Mouse (Mus musculus): ENCODE measurements around the gene Umad1. TPM values are rescaled to one million over a fixed set of nuclear protein-coding genes. Genes with fewer than 3 reads are reported as not detected.

Gene Umad1
- polyA plus RNA-seq, 1 experiment from 2014 or later = 15.0 TPM

DNA sequence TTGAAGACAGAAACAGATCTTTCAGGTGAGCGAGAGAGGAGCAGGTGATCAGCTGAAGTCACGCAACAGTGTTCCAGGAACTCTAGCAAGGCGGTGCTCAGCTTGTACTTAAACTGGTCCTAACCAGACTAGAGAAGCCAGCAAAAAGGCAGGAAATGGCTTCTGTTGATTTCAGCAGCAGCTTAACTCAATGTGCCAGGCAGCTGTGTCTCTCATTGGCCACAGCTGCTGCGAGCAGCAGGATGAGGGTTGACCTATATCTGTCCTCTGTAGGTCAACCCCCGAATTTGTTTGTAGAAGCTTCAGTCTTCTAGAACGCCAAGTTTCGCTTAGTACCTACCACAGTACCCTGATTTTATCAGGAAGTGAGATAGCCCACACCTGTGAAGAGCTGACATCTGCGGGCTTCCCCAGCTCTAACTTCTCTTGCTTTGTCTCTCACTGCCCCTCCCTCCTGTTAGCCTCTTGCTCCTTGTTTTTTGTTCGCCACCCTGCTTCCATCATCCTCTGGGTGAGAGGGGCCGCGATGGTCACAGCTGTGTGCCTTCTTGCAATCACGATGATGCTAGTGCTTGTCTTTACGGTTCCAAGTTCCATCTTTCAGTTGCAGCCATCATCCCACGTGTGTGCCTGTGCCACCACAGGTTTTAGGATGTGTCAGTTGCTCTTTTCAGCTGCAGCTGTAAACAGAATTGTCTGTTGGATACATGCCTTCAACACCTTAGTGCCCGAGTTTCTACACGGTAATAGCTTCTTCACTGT lies 226.5 kb downstream of the Umad1 start:
- Histone ChIP-seq H3K4me2 (no peak overlapping the region), H3K9ac (no peak overlapping the region), H3K27ac (no peak overlapping the region), H3K4me3 (no peak overlapping the region), H3K36me3 (no peaks in the 10 kb centered on the region), H3K4me1 (no peaks in the 10 kb centered on the region), H3K27me3 (no peaks in the 10 kb centered on the region), H3K9me3 (no peaks in the 10 kb centered on the region)
- WGBS = 87% methylated on average over 16 of the region's 16 CpGs
- no peak for ATAC-seq (ENCODE audit: insufficient number of reproducible peaks, insufficient read depth, low FRiP score, low TSS enrichment, low read depth)

DNA sequence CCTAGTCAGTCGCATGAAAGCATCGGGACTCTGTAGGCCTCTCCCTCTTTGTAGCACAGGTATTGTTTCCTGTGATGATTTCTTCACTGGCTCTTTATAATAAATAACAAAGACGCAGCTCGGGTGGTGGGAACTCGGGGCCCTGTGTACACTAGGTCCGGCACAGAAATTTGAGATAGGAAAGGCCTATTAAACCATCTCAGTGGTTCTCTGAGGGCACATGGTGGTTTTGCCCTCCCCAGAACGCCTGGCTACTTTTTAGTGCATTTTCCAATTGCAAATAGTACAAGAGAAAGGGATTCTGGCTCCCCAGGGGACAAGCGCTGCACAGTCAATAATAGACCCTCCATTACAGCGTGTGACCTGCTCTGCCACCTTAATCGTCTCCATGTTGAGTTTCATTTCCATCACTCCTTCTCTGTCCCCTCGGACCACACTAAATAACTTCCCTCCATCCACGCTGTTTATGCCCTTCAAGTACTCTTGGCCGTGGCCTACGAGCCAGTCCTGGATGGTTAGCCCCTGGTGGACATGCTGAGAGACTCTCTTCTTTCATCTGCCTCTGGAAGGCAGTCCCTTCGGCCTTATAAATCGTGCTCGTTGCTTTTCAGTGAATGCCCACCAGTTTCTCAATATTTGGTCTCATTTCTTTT lies 227.4 kb downstream of the Umad1 start:
- H3K36me3 ChIP-seq = no peaks in the 10 kb centered on the region
- H3K4me1 ChIP-seq = no peaks in the 10 kb centered on the region
- H3K9me3 ChIP-seq = no peaks in the 10 kb centered on the region
- H3K4me3 ChIP-seq = no peak overlapping the region
- no peak overlapping the region for H3K4me2 ChIP-seq
- ATAC-seq (ENCODE audit: insufficient number of reproducible peaks, insufficient read depth, low FRiP score, low TSS enrichment, low read depth) = no peak
- WGBS = 84% methylated on average over 17 of the region's 17 CpGs
- H3K9ac ChIP-seq = no peak overlapping the region
- H3K27ac ChIP-seq = no peak overlapping the region
- no peaks in the 10 kb centered on the region for H3K27me3 ChIP-seq

- Histone ChIP-seq H3K27me3 (no peaks in the 10 kb centered on the region), H3K27ac (no peak overlapping the region), H3K4me2 (no peak overlapping the region), H3K9ac (no peak overlapping the region), H3K4me1 (no peaks in the 10 kb centered on the region), H3K36me3 (no peaks in the 10 kb centered on the region), H3K4me3 (no peak overlapping the region), H3K9me3 (no peaks in the 10 kb centered on the region)
- WGBS = 71% methylated on average over 20 of the region's 20 CpGs
- ATAC-seq (ENCODE audit: insufficient number of reproducible peaks, insufficient read depth, low FRiP score, low TSS enrichment, low read depth) = no peak
These were observed 228.2 kb downstream of the Umad1 start for GRCm38 (mm10) chr6:8487044-8487853.

DNA sequence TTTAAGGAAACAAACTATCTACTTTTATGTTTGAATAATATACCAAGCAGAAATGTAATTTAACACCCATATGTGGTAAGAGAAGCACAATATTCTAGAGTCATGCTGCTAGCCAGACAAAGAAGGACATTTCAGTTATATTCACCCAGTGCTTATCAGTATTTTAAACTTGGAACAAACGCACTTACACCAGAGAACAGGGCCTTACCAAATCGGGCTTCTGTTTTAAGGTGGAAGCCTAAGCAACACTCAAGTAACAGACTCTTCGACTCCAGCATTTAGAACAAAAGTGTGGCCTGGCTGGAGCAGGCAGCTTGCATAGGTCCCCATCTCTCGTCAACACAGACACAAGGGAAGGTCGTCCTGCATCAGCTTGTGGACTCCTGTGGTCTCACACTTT lies 229.2 kb downstream of the Umad1 start:
- H3K4me3 ChIP-seq = no peak overlapping the region
- no peaks in the 10 kb centered on the region for H3K4me1 ChIP-seq
- no peak for ATAC-seq (ENCODE audit: insufficient number of reproducible peaks, insufficient read depth, low FRiP score, low TSS enrichment, low read depth)
- H3K36me3 ChIP-seq = no peaks in the 10 kb centered on the region
- H3K27me3 ChIP-seq = no peaks in the 10 kb centered on the region
- no peak overlapping the region for H3K9ac ChIP-seq
- no peak overlapping the region for H3K4me2 ChIP-seq
- no peak overlapping the region for H3K27ac ChIP-seq
- no peaks in the 10 kb centered on the region for H3K9me3 ChIP-seq
- 70% methylated on average over 5 of the region's 5 CpGs for WGBS

DNA sequence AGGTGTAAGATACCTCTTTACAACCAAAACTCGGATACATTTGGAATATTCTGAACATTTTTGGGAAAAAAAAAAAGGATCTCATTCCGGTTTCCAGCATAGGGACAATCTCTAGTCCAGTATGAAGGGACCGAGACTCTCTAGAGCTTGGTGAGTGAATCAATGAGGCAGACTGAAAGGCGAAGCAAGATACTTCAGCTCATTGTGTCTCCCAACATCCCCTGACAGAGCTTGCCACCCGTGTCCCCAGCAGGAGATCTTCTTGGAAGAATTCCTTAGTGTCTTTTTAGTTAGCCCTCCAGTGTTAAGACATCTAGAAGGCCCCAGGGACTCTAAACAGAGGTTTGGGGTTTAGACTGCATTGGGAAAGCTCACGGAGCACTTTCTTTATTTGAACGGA lies 230.2 kb downstream of the Umad1 start:
- Histone ChIP-seq H3K9me3 (no peaks in the 10 kb centered on the region), H3K27ac (no peak overlapping the region), H3K36me3 (no peaks in the 10 kb centered on the region), H3K4me1 (no peaks in the 10 kb centered on the region), H3K9ac (no peak overlapping the region), H3K4me3 (no peak overlapping the region), H3K27me3 (no peaks in the 10 kb centered on the region), H3K4me2 (no peak overlapping the region)
- ATAC-seq (ENCODE audit: insufficient number of reproducible peaks, insufficient read depth, low FRiP score, low TSS enrichment, low read depth) = no peak
- WGBS = 70% methylated on average over 7 of the region's 7 CpGs

- H3K27ac ChIP-seq = no peak overlapping the region
- no peaks in the 10 kb centered on the region for H3K4me1 ChIP-seq
- H3K4me3 ChIP-seq = no peak overlapping the region
- H3K9ac ChIP-seq = no peak overlapping the region
- ATAC-seq (ENCODE audit: insufficient number of reproducible peaks, insufficient read depth, low FRiP score, low TSS enrichment, low read depth) = no peak
- H3K27me3 ChIP-seq = no peaks in the 10 kb centered on the region
- H3K36me3 ChIP-seq = no peaks in the 10 kb centered on the region
- 80% methylated on average over 1 of the region's 1 CpGs for WGBS
- no peaks in the 10 kb centered on the region for H3K9me3 ChIP-seq
- no peak overlapping the region for H3K4me2 ChIP-seq
These were observed 231.0 kb downstream of the Umad1 start for GRCm38 (mm10) chr6:8489938-8490585.

DNA sequence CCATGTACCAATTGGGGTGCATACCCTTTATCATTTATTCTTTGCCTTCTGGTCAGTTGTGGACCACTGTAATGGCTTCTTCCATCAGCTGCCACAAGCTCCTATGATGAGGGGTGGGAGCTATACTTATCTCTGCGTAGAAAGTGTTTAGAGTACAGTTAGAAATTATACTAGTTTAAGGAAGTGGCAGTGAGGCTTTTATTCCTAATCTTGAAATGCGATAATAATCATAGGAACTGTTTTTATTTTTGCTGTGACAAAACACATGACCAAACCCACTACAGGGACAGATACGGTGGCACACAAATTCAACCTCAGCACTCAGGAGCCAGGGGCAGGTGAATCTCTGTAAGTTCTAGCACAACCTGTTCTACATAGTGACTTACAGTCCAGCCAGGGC lies 233.2 kb downstream of the Umad1 start:
- ATAC-seq (ENCODE audit: insufficient number of reproducible peaks, insufficient read depth, low FRiP score, low TSS enrichment, low read depth) = no peak
- H3K9me3 ChIP-seq = no peaks in the 10 kb centered on the region
- WGBS = 93% methylated on average over 3 of the region's 3 CpGs
- H3K4me1 ChIP-seq = no peaks in the 10 kb centered on the region
- H3K27me3 ChIP-seq = no peaks in the 10 kb centered on the region
- no peaks in the 10 kb centered on the region for H3K36me3 ChIP-seq
- no peak overlapping the region for H3K4me3 ChIP-seq
- no peak overlapping the region for H3K9ac ChIP-seq
- no peak overlapping the region for H3K4me2 ChIP-seq
- H3K27ac ChIP-seq = no peak overlapping the region

GRCm38 (mm10) chr6:8495109-8495826 lies 236.2 kb downstream of the Umad1 start:
- Histone ChIP-seq H3K4me1 (0 out of 2 replicates have a peak, but pooled peaks cover 3% of the 10 kb centered on the region), H3K36me3 (no peaks in the 10 kb centered on the region), H3K27me3 (no peaks in the 10 kb centered on the region), H3K9me3 (no peaks in the 10 kb centered on the region), H3K4me3 (no peak overlapping the region), H3K9ac (no peak overlapping the region), H3K4me2 (no peak overlapping the region), H3K27ac (no peak overlapping the region)
- 80% methylated on average over 5 of the region's 5 CpGs for WGBS
- ATAC-seq (ENCODE audit: insufficient number of reproducible peaks, insufficient read depth, low FRiP score, low TSS enrichment, low read depth) = no peak

GRCm38 (mm10) chr6:8495827-8496222 lies 236.7 kb downstream of the Umad1 start:
- Histone ChIP-seq H3K4me1 (0 out of 2 replicates have a peak, but pooled peaks cover 3% of the 10 kb centered on the region), H3K4me2 (no peak overlapping the region), H3K9me3 (no peaks in the 10 kb centered on the region), H3K4me3 (no peak overlapping the region), H3K27ac (no peak overlapping the region), H3K27me3 (no peaks in the 10 kb centered on the region), H3K9ac (no peak overlapping the region), H3K36me3 (no peaks in the 10 kb centered on the region)
- 79% methylated on average over 4 of the region's 4 CpGs for WGBS
- ATAC-seq (ENCODE audit: insufficient number of reproducible peaks, insufficient read depth, low FRiP score, low TSS enrichment, low read depth) = no peak

- H3K9me3 ChIP-seq = no peaks in the 10 kb centered on the region
- 0 out of 2 replicates have a peak, but pooled peaks cover 3% of the 10 kb centered on the region for H3K4me1 ChIP-seq
- H3K36me3 ChIP-seq = no peaks in the 10 kb centered on the region
- H3K9ac ChIP-seq = no peak overlapping the region
- no peaks in the 10 kb centered on the region for H3K27me3 ChIP-seq
- no peak overlapping the region for H3K27ac ChIP-seq
- WGBS = 55% methylated on average over 6 of the region's 6 CpGs
- no peak for ATAC-seq (ENCODE audit: insufficient number of reproducible peaks, insufficient read depth, low FRiP score, low TSS enrichment, low read depth)
- H3K4me3 ChIP-seq = no peak overlapping the region
- no peak overlapping the region for H3K4me2 ChIP-seq
These were observed 238.3 kb downstream of the Umad1 start for GRCm38 (mm10) chr6:8497234-8497867.

All from embryonic facial prominence, embryonic 13.5 days (tissue).